14 mouse cellular contexts compared by ENCODE assay signal in the genomic region with DNA sequence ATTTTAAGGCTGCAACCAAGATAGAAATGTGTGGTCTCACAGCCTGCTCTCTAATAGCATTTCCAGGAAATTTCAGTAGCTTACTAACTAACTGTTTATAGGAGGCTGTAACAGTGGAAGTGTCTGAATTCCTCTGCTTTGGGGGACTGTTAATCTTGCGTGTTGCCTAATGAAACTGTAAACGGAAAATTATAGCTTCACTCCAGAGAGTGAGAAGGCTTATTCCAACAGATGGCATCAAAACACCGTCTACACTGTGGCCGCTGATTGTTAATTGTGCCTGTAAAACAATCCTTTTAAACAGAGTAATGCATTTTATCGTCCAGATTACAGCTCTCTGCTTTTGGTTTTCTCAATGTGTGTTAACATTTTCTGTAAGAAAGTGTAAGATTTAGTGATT.
DNase-seq lines count a peak whose midpoint lies in the region; ATAC-seq and TF ChIP-seq lines count a peak whose summit lies in the region.
"Had no signal": no experiment of that assay in that cellular context is flagged by ENCODE, and none has a peak within 500 bp of the region (broad histone marks: within the 10 kb centered on the region; RNA-seq: fewer than 3 reads in every experiment).

No protein-coding gene starts in this region.

- 0 out of 2 replicates have a peak, but pooled peaks have one; percentile 30 for ATAC-seq in hindbrain, embryonic 15.5 days (ENCODE audit: low FRiP score, low read depth)
- ATAC-seq in hindbrain, embryonic 11.5 days (ENCODE audit: low FRiP score), result no peak
- ATAC-seq in midbrain, embryonic 14.5 days (ENCODE audit: low FRiP score, low TSS enrichment), result no peak
- ATAC-seq in neural tube, embryonic 15.5 days (ENCODE audit: low FRiP score), result peak; percentile 71; the same call in 1 of the 2 replicates
- ATAC-seq: intestine, embryonic 16.5 days; lung, postnatal 0 days had no signal

- H3K36me3 ChIP-seq in hindbrain, embryonic 15.5 days, result no peaks in the 10 kb centered on the region
- no peaks in the 10 kb centered on the region for H3K36me3 ChIP-seq in hindbrain, embryonic 11.5 days (ENCODE audit: control insufficient read depth, insufficient read depth, low read length)
- H3K36me3 ChIP-seq in midbrain, embryonic 14.5 days (ENCODE audit: control insufficient read depth, insufficient read depth, low read length), result no peaks in the 10 kb centered on the region
- no peaks in the 10 kb centered on the region for H3K36me3 ChIP-seq in midbrain, embryonic 10.5 days
- no peaks in the 10 kb centered on the region for H3K36me3 ChIP-seq in neural tube, embryonic 15.5 days
- H3K36me3 ChIP-seq: embryonic facial prominence, embryonic 12.5 days; heart, embryonic 12.5 days; limb, embryonic 13.5 days; liver, embryonic 15.5 days had no signal

- H3K27ac ChIP-seq in hindbrain, embryonic 15.5 days (replicated peaks), result no peak overlapping the region
- H3K27ac ChIP-seq in hindbrain, embryonic 11.5 days (ENCODE audit: low read depth, low read length), result no peak overlapping the region
- no peak overlapping the region for H3K27ac ChIP-seq in midbrain, embryonic 14.5 days (replicated peaks; ENCODE audit: low read depth, low read length)
- no peak overlapping the region for H3K27ac ChIP-seq in midbrain, embryonic 10.5 days (replicated peaks)
- H3K27ac ChIP-seq in neural tube, embryonic 15.5 days (replicated peaks), result no peak overlapping the region
- H3K27ac ChIP-seq: embryonic facial prominence, embryonic 12.5 days; limb, embryonic 13.5 days; liver, embryonic 15.5 days had no signal

- H3K4me1 ChIP-seq in hindbrain, embryonic 15.5 days (replicated peaks), result no peaks in the 10 kb centered on the region
- no peaks in the 10 kb centered on the region for H3K4me1 ChIP-seq in hindbrain, embryonic 11.5 days (replicated peaks; ENCODE audit: control insufficient read depth, insufficient read depth, low read length)
- H3K4me1 ChIP-seq in midbrain, embryonic 14.5 days (ENCODE audit: control insufficient read depth, insufficient read depth, low read length), result no peaks in the 10 kb centered on the region
- H3K4me1 ChIP-seq in midbrain, embryonic 10.5 days, result 0 out of 2 replicates have a peak, but pooled peaks cover under 1% of the 10 kb centered on the region
- H3K4me1 ChIP-seq in neural tube, embryonic 15.5 days, result peaks cover 4% of the 10 kb centered on the region; the same call in 1 of the 2 replicates
- H3K4me1 ChIP-seq: embryonic facial prominence, embryonic 12.5 days; heart, embryonic 12.5 days; limb, embryonic 13.5 days; liver, embryonic 15.5 days had no signal

- TF ChIP-seq POLR2A in brain, embryonic 14.5 days (IDR thresholded peaks at IDR 0.05; ENCODE audit: borderline replicate concordance, extremely low read depth, insufficient read depth, insufficient read length, poor library complexity, severe bottlenecking), result no peak

- no peaks in the 10 kb centered on the region for H3K9me3 ChIP-seq in hindbrain, embryonic 15.5 days
- H3K9me3 ChIP-seq in hindbrain, embryonic 11.5 days (ENCODE audit: control insufficient read depth, low read length), result no peaks in the 10 kb centered on the region
- H3K9me3 ChIP-seq in midbrain, embryonic 14.5 days (ENCODE audit: control insufficient read depth, low read length), result no peaks in the 10 kb centered on the region
- no peaks in the 10 kb centered on the region for H3K9me3 ChIP-seq in midbrain, embryonic 10.5 days (replicated peaks)
- H3K9me3 ChIP-seq in neural tube, embryonic 15.5 days (replicated peaks), result no peaks in the 10 kb centered on the region
- H3K9me3 ChIP-seq: embryonic facial prominence, embryonic 12.5 days; heart, embryonic 12.5 days; liver, embryonic 15.5 days had no signal

- H3K4me3 ChIP-seq in hindbrain, embryonic 15.5 days, result no peak overlapping the region
- no peak overlapping the region for H3K4me3 ChIP-seq in hindbrain, embryonic 11.5 days (ENCODE audit: low read depth, low read length)
- H3K4me3 ChIP-seq in midbrain, embryonic 14.5 days (replicated peaks; ENCODE audit: low read depth, low read length), result no peak overlapping the region
- H3K4me3 ChIP-seq in midbrain, embryonic 10.5 days, result no peak overlapping the region
- no peak overlapping the region for H3K4me3 ChIP-seq in neural tube, embryonic 15.5 days (replicated peaks)
- H3K4me3 ChIP-seq: embryonic facial prominence, embryonic 12.5 days; heart, embryonic 12.5 days; limb, embryonic 13.5 days; liver, embryonic 15.5 days had no signal

- DNase-seq in hindbrain, embryonic 11.5 days (ENCODE audit: low spot score), result no peak
- peak; percentile 51 for DNase-seq in midbrain, embryonic 14.5 days
- no peak for DNase-seq in midbrain, embryonic 10.5 days (ENCODE audit: low spot score)
- DNase-seq in brain, embryonic 14.5 days (ENCODE audit: low read depth), result peak; percentile 78
- no peak for DNase-seq in adrenal gland, adult 18-20 months (ENCODE audit: low spot score in 2 of 2)
- DNase-seq: kidney, postnatal 10 days had no signal

- 56% methylated on average over 5 of the region's 5 CpGs for WGBS in hindbrain, embryonic 15.5 days
- 84% methylated on average over 5 of the region's 5 CpGs for whole genome bisulfite sequencing in hindbrain, embryonic 11.5 days
- 75% methylated on average over 5 of the region's 5 CpGs for WGBS in midbrain, embryonic 14.5 days
- WGBS in midbrain, embryonic 10.5 days, result 89% methylated on average over 5 of the region's 5 CpGs
- WGBS in neural tube, embryonic 15.5 days, result 16% methylated on average over 5 of the region's 5 CpGs

- H3K27me3 ChIP-seq in hindbrain, embryonic 15.5 days, result no peaks in the 10 kb centered on the region
- H3K27me3 ChIP-seq in hindbrain, embryonic 11.5 days (ENCODE audit: control insufficient read depth, insufficient read depth, low read length), result no peaks in the 10 kb centered on the region
- H3K27me3 ChIP-seq in midbrain, embryonic 14.5 days (ENCODE audit: control insufficient read depth, insufficient read depth, low read length), result no peaks in the 10 kb centered on the region
- H3K27me3 ChIP-seq in midbrain, embryonic 10.5 days (ENCODE audit: low read depth, poor library complexity, severe bottlenecking), result no peaks in the 10 kb centered on the region
- no peaks in the 10 kb centered on the region for H3K27me3 ChIP-seq in neural tube, embryonic 15.5 days (replicated peaks)
- H3K27me3 ChIP-seq: embryonic facial prominence, embryonic 12.5 days; heart, embryonic 12.5 days; liver, embryonic 15.5 days had no signal

- peak; percentile 23; the same call in 1 of the 2 replicates for TF ChIP-seq CTCF in brain, embryonic 14.5 days (IDR thresholded peaks at IDR 0.05; ENCODE audit: borderline replicate concordance, extremely low read depth, insufficient read depth, insufficient read length)

- H3K4me2 ChIP-seq in hindbrain, embryonic 15.5 days, result no peak overlapping the region
- no peak overlapping the region for H3K4me2 ChIP-seq in hindbrain, embryonic 11.5 days (replicated peaks; ENCODE audit: low read depth, low read length)
- H3K4me2 ChIP-seq in midbrain, embryonic 14.5 days (ENCODE audit: low read length), result no peak overlapping the region
- no peak overlapping the region for H3K4me2 ChIP-seq in neural tube, embryonic 15.5 days
- H3K4me2 ChIP-seq: embryonic facial prominence, embryonic 12.5 days; heart, embryonic 12.5 days; limb, embryonic 13.5 days; liver, embryonic 15.5 days had no signal

- no peak overlapping the region for H3K9ac ChIP-seq in hindbrain, embryonic 15.5 days
- no peak overlapping the region for H3K9ac ChIP-seq in hindbrain, embryonic 11.5 days (ENCODE audit: low read depth, low read length)
- H3K9ac ChIP-seq in midbrain, embryonic 14.5 days (replicated peaks; ENCODE audit: low read length), result no peak overlapping the region
- no peak overlapping the region for H3K9ac ChIP-seq in neural tube, embryonic 15.5 days (replicated peaks)
- H3K9ac ChIP-seq: embryonic facial prominence, embryonic 12.5 days; heart, embryonic 12.5 days; limb, embryonic 13.5 days; liver, embryonic 15.5 days had no signal

Comparison
In these comparisons a context has a peak if more than half of its experiments do, and no peak if none do; other contexts are left out.
1. ATAC-seq: peak in hindbrain, embryonic 15.5 days (single experiment) and neural tube, embryonic 15.5 days (single experiment); none in hindbrain, embryonic 11.5 days (single experiment) and midbrain, embryonic 14.5 days (single experiment).
2. DNase-seq: peak in midbrain, embryonic 14.5 days (single experiment) and brain, embryonic 14.5 days (single experiment); none in hindbrain, embryonic 11.5 days (single experiment), midbrain, embryonic 10.5 days (single experiment) and adrenal gland, adult 18-20 months (0 of 2).